13 mouse cellular contexts compared by ENCODE assay signal in the genomic region with DNA sequence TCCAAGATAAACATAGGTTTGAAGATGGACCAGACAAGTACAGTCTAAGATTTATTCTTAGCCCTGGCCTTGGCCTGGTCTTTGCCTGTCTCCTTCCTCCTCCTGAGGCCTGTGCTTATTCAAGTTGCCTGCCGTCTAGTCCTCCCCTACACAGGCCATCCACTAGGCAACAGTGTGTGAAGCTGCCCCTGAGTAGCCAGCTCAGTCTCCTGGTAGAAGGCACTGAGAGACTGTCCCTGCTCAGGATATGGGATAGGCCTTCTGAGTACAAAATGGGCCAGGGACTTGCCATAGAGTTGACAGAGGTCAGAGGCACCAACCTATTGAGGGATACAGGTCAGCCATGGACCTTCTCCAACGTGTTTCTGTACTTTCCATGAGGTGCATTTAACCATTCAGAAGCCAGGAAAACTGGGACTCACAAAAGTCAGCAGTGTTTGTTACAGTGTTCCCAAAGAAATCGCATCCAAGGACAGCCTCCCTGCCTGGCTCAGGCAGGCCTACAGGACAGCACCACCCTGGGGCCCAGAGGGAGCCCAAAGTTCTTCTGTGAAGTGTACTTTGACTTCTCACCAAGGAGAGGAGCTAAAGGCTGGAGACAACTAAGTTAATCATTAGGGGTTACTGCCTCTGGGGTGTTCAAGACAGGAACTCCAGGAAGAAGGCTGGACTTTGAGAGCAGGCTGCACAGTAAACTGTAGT. TPM values are rescaled to one million over a fixed set of nuclear protein-coding genes. Genes with fewer than 3 reads are reported as not detected.
A peak's percentile ranks its signal among the peaks of the same experiment; 100 is the strongest.
DNase-seq lines count a peak whose midpoint lies in the region; ATAC-seq and TF ChIP-seq lines count a peak whose summit lies in the region.
"Had no signal": no experiment of that assay in that cellular context is flagged by ENCODE, and none has a peak within 500 bp of the region (broad histone marks: within the 10 kb centered on the region; RNA-seq: fewer than 3 reads in every experiment).

No protein-coding gene starts in this region.

- 47% methylated on average over 3 of the region's 3 CpGs for WGBS in intestine, embryonic 14.5 days
- 22% methylated on average over 3 of the region's 3 CpGs for WGBS in intestine, postnatal 0 days
- 39% methylated on average over 3 of the region's 3 CpGs for WGBS in liver, embryonic 16.5 days (ENCODE audit: insufficient replicate concordance)
- 67% methylated on average over 3 of the region's 3 CpGs for WGBS in forebrain, embryonic 11.5 days

- peak overlapping the region; percentile 87 for H3K27ac ChIP-seq in intestine, embryonic 14.5 days (ENCODE audit: low read depth)
- H3K27ac ChIP-seq in intestine, postnatal 0 days (ENCODE audit: low read depth, low read length): peak overlapping the region; percentile 97
- H3K27ac ChIP-seq in liver, embryonic 16.5 days (ENCODE audit: low read length): peak overlapping the region; percentile 65
- H3K27ac ChIP-seq in forebrain, embryonic 11.5 days (ENCODE audit: low read depth, low read length): no peak overlapping the region
- H3K27ac ChIP-seq: hindbrain, embryonic 13.5 days; neural tube, embryonic 13.5 days had no signal

- peaks cover 7% of the 10 kb centered on the region for H3K4me1 ChIP-seq in intestine, embryonic 14.5 days (replicated peaks; ENCODE audit: control insufficient read depth, insufficient read depth, low read length)
- no peaks in the 10 kb centered on the region for H3K4me1 ChIP-seq in intestine, postnatal 0 days (replicated peaks; ENCODE audit: control insufficient read depth, insufficient read depth, low read length)
- H3K4me1 ChIP-seq in liver, embryonic 16.5 days (ENCODE audit: control insufficient read depth, low read depth, low read length): peaks cover 9% of the 10 kb centered on the region
- 0 out of 2 replicates have a peak, but pooled peaks cover 2% of the 10 kb centered on the region for H3K4me1 ChIP-seq in forebrain, embryonic 11.5 days (replicated peaks; ENCODE audit: control insufficient read depth, insufficient read depth, low read length)

- no peaks in the 10 kb centered on the region for H3K36me3 ChIP-seq in intestine, embryonic 14.5 days (ENCODE audit: control insufficient read depth, insufficient read depth, low read length)
- H3K36me3 ChIP-seq in intestine, postnatal 0 days (ENCODE audit: control insufficient read depth, insufficient read depth): no peaks in the 10 kb centered on the region
- H3K36me3 ChIP-seq in liver, embryonic 16.5 days (ENCODE audit: control insufficient read depth, insufficient read depth): no peaks in the 10 kb centered on the region
- H3K36me3 ChIP-seq in forebrain, embryonic 11.5 days (ENCODE audit: control insufficient read depth, insufficient read depth, low read length): no peaks in the 10 kb centered on the region
- H3K36me3 ChIP-seq: hindbrain, embryonic 13.5 days; neural tube, embryonic 13.5 days had no signal

- peak; percentile 36 for TF ChIP-seq CTCF in intestine, postnatal 0 days (IDR thresholded peaks at IDR 0.05; ENCODE audit: low read depth)

- H3K4me3 ChIP-seq in intestine, embryonic 14.5 days (ENCODE audit: low read depth, low read length): no peak overlapping the region
- H3K4me3 ChIP-seq in intestine, postnatal 0 days (ENCODE audit: low read depth, low read length): no peak overlapping the region
- H3K4me3 ChIP-seq in liver, embryonic 16.5 days (ENCODE audit: low read depth, low read length): no peak overlapping the region
- H3K4me3 ChIP-seq in forebrain, embryonic 11.5 days (ENCODE audit: low read depth, low read length): no peak overlapping the region

- peak; percentile 58 for DNase-seq in intestine, embryonic 14.5 days (ENCODE audit: low spot score)
- DNase-seq in kidney, postnatal 10 days: peak; percentile 57
- no peak for DNase-seq in right cerebral cortex, postnatal 14 days
- no peak for DNase-seq in forebrain, embryonic 11.5 days (ENCODE audit: low spot score)
- DNase-seq: cerebellum, adult 9-11 months; lung, adult 2 months; retina, postnatal 1 day had no signal

- H3K9ac ChIP-seq in intestine, embryonic 14.5 days (ENCODE audit: low read length): no peak overlapping the region
- H3K9ac ChIP-seq in intestine, postnatal 0 days (ENCODE audit: low read depth, low read length): no peak overlapping the region
- H3K9ac ChIP-seq in liver, embryonic 16.5 days (ENCODE audit: low read depth, low read length): no peak overlapping the region
- no peak overlapping the region for H3K9ac ChIP-seq in forebrain, embryonic 11.5 days (ENCODE audit: low read length)
- H3K9ac ChIP-seq: hindbrain, embryonic 13.5 days; neural tube, embryonic 13.5 days had no signal

- H3K27me3 ChIP-seq in intestine, embryonic 14.5 days (replicated peaks; ENCODE audit: control insufficient read depth, insufficient read depth, low read length): no peaks in the 10 kb centered on the region
- H3K27me3 ChIP-seq in intestine, postnatal 0 days (replicated peaks; ENCODE audit: control insufficient read depth, insufficient read depth, low read length): no peaks in the 10 kb centered on the region
- no peaks in the 10 kb centered on the region for H3K27me3 ChIP-seq in liver, embryonic 16.5 days (ENCODE audit: control insufficient read depth, insufficient read depth, low read depth, low read length)
- no peaks in the 10 kb centered on the region for H3K27me3 ChIP-seq in forebrain, embryonic 11.5 days (ENCODE audit: control insufficient read depth, insufficient read depth, low read length)
- H3K27me3 ChIP-seq: neural tube, embryonic 13.5 days had no signal

- H3K4me2 ChIP-seq in intestine, embryonic 14.5 days (ENCODE audit: low read length): no peak overlapping the region
- H3K4me2 ChIP-seq in intestine, postnatal 0 days (replicated peaks; ENCODE audit: low read depth): no peak overlapping the region
- no peak overlapping the region for H3K4me2 ChIP-seq in liver, embryonic 16.5 days (ENCODE audit: low read depth, low read length)
- no peak overlapping the region for H3K4me2 ChIP-seq in forebrain, embryonic 11.5 days (ENCODE audit: low read depth, low read length, severe bottlenecking)

- ATAC-seq in intestine, embryonic 14.5 days (replicated peaks; ENCODE audit: low FRiP score, low TSS enrichment, low read depth): peak; percentile 78
- peak; percentile 90 for ATAC-seq in intestine, postnatal 0 days
- ATAC-seq in liver, embryonic 16.5 days (ENCODE audit: low read depth): peak; percentile 46
- ATAC-seq in forebrain, embryonic 11.5 days (replicated peaks; ENCODE audit: low FRiP score): no peak
- ATAC-seq in CD4-positive, CD25-positive, alpha-beta regulatory T cell, adult 4 months: no peak

- no peaks in the 10 kb centered on the region for H3K9me3 ChIP-seq in intestine, embryonic 14.5 days (ENCODE audit: control insufficient read depth, low read length)
- H3K9me3 ChIP-seq in intestine, postnatal 0 days (ENCODE audit: control insufficient read depth): no peaks in the 10 kb centered on the region
- H3K9me3 ChIP-seq in liver, embryonic 16.5 days (replicated peaks; ENCODE audit: control insufficient read depth, low read length): no peaks in the 10 kb centered on the region
- H3K9me3 ChIP-seq in forebrain, embryonic 11.5 days (ENCODE audit: control insufficient read depth, low read length): no peaks in the 10 kb centered on the region
- H3K9me3 ChIP-seq: hindbrain, embryonic 13.5 days; neural tube, embryonic 13.5 days had no signal

RNA-seq across cellular contexts. Expression of a gene that starts 1.2 kb away (rescaled TPM):
- 21.5 and 23.0 TPM in 2 replicates for polyA plus RNA-seq in intestine, embryonic 14.5 days (2014; fragmentation: Nextera tagmentation; extraction: Ambion mirVana)
- polyA plus RNA-seq in intestine, postnatal 0 days (2015; fragmentation: Nextera tagmentation; extraction: Ambion mirVana): 55.8 and 68.8 TPM in 2 replicates
- polyA plus RNA-seq in liver, embryonic 16.5 days (2015; fragmentation: Nextera tagmentation; extraction: Ambion mirVana): 18.9 and 20.3 TPM in 2 replicates
- 4.4 and 4.7 TPM in 2 replicates for polyA plus RNA-seq in forebrain, embryonic 11.5 days (2014; fragmentation: Nextera tagmentation; extraction: Ambion mirVana)
- 1 to 10 TPM; 1.3 to 2.1 TPM for polyA plus RNA-seq in CD4-positive, CD25-positive, alpha-beta regulatory T cell, adult 4 months (2017; shearing (Covaris generic))

RNA-seq across cellular contexts. Expression of a gene that starts 54.2 kb away (rescaled TPM):
- polyA plus RNA-seq in intestine, embryonic 14.5 days (2014; fragmentation: Nextera tagmentation; extraction: Ambion mirVana): 97.8 and 153 TPM in 2 replicates
- 14,893 and 15,612 TPM in 2 replicates for polyA plus RNA-seq in intestine, postnatal 0 days (2015; fragmentation: Nextera tagmentation; extraction: Ambion mirVana)
- 679 TPM in 2 replicates for polyA plus RNA-seq in liver, embryonic 16.5 days (2015; fragmentation: Nextera tagmentation; extraction: Ambion mirVana)
- polyA plus RNA-seq in forebrain, embryonic 11.5 days (2014; fragmentation: Nextera tagmentation; extraction: Ambion mirVana): not detected in 2 replicates
- polyA plus RNA-seq in CD4-positive, CD25-positive, alpha-beta regulatory T cell, adult 4 months (2017; shearing (Covaris generic)): not detected
- polyA plus RNA-seq: hindbrain, embryonic 13.5 days; midbrain, postnatal 0 days had no signal

Comparison
In these comparisons a context has a peak if more than half of its experiments do, and no peak if none do; other contexts are left out.
1. ATAC-seq: peak in intestine, embryonic 14.5 days (single experiment), intestine, postnatal 0 days (single experiment) and liver, embryonic 16.5 days (single experiment); none in forebrain, embryonic 11.5 days (single experiment) and CD4-positive, CD25-positive, alpha-beta regulatory T cell, adult 4 months (single experiment).
2. DNase-seq: peak in intestine, embryonic 14.5 days (single experiment) and kidney, postnatal 10 days (single experiment); none in right cerebral cortex, postnatal 14 days (single experiment) and forebrain, embryonic 11.5 days (single experiment).
3. RNA of a gene that starts 54.2 kb away (polyA plus RNA-seq): 14,893 to 15,612 TPM in intestine, postnatal 0 days, 679 TPM in liver, embryonic 16.5 days and 97.8 to 153 TPM in intestine, embryonic 14.5 days; not detected in forebrain, embryonic 11.5 days and not detected in CD4-positive, CD25-positive, alpha-beta regulatory T cell, adult 4 months; every median in the first group is over 10 times any median in the second.